Mouse (Mus musculus) myocyte (in vitro differentiated cells): ENCODE measurements around the gene Nid2.

Source experiments
- CEBPB ChIP-seq: IDR thresholded peaks from 2 replicates; pipeline ENCODE4 v1.6.1; 2011; ENCODE audit warnings: mild to moderate bottlenecking, moderate library complexity; ENCODE audit not compliant: poor library complexity, insufficient read depth, severe bottlenecking
- E2F4 ChIP-seq: IDR thresholded peaks from one replicate; pipeline ENCODE4 v1.6.1; 2011; ENCODE audit warnings: mild to moderate bottlenecking, control low read depth, moderate library complexity; ENCODE audit not compliant: insufficient read depth
- MAX ChIP-seq: IDR thresholded peaks from one replicate; pipeline ENCODE4 v1.6.1; 2011; ENCODE audit warnings: low read depth, mild to moderate bottlenecking, control low read depth
- MYOD1 ChIP-seq, 3 experiments: IDR thresholded peaks; one replicate each; pipeline ENCODE4 v1.6.1; 2011; ENCODE audit warnings: control low read depth in 2 of 3, low read depth in 2 of 3, mild to moderate bottlenecking in 2 of 3, moderate library complexity in 1 of 3; ENCODE audit not compliant: insufficient read length in 2 of 3, control insufficient read depth in 1 of 3
- MYOG ChIP-seq, 3 experiments: IDR thresholded peaks; one replicate each; pipeline ENCODE4 v1.6.1; 2011; ENCODE audit warnings: control low read depth in 2 of 3, low read depth in 2 of 3, mild to moderate bottlenecking in 2 of 3; ENCODE audit not compliant: insufficient read length in 2 of 3, control insufficient read depth in 1 of 3, insufficient read depth in 1 of 3
- POLR2A ChIP-seq: IDR thresholded peaks from one replicate; pipeline ENCODE4 v1.6.1; 2011; ENCODE audit warnings: low read depth, mild to moderate bottlenecking, control low read depth, moderate library complexity; ENCODE audit not compliant: insufficient read length
- POLR2AphosphoS2 ChIP-seq: IDR thresholded peaks from one replicate; pipeline ENCODE4 v1.6.1; 2011; ENCODE audit warnings: low read depth, control low read depth; ENCODE audit not compliant: insufficient read length
- REST ChIP-seq: IDR thresholded peaks from one replicate; pipeline ENCODE4 v1.6.1; 2011; ENCODE audit warnings: mild to moderate bottlenecking, control low read depth, moderate library complexity; ENCODE audit not compliant: insufficient read depth, insufficient read length
- SRF ChIP-seq: IDR thresholded peaks from one replicate; pipeline ENCODE4 v1.6.1; 2011; ENCODE audit warnings: low read depth; ENCODE audit not compliant: control insufficient read depth, insufficient read length
- TCF12 ChIP-seq: IDR thresholded peaks from one replicate; pipeline ENCODE4 v1.6.1; 2011; ENCODE audit warnings: mild to moderate bottlenecking, control low read depth; ENCODE audit not compliant: poor library complexity, insufficient read depth, severe bottlenecking
- TCF3 ChIP-seq: IDR thresholded peaks from one replicate; pipeline ENCODE4 v1.6.1; 2011; ENCODE audit warnings: low read depth, control low read depth; ENCODE audit not compliant: insufficient read length
- USF1 ChIP-seq: IDR thresholded peaks from one replicate; pipeline ENCODE4 v1.6.1; 2011; ENCODE audit warnings: low read depth, mild to moderate bottlenecking, control low read depth, moderate library complexity

DNA sequence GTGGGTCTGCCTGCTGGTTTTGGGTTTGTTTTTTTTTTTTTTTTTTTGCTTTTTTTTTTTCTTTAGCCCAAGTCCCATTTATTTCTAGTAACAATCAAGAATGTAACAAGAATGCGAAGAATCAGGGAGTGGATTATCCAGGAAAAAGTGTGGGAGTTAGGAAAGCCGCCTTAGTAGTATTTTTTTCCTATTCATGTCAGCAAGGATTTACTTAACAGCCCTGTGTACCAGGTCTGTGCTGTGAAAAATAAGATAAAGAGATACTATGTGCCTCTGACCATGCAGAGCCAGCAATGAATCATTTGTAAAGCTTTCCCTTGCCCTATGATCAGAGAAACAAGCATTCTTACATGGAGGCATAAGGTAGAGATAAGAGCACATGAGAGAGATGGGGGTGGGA lies 4.8 kb upstream of the Nid2 start:
- TF ChIP-seq POLR2A: no peak
- TF ChIP-seq MAX: no peak
- TF ChIP-seq E2F4: no peak
- TF ChIP-seq USF1: no peak
- TF ChIP-seq MYOG (IDR thresholded peaks at IDR 0.05; ENCODE audit: control insufficient read depth in 1 of 3, insufficient read depth in 1 of 3, insufficient read length in 2 of 3, low read depth in 2 of 3): no peak
- no peak for TF ChIP-seq TCF12
- no peak for TF ChIP-seq TCF3
- no peak for TF ChIP-seq POLR2AphosphoS2
- TF ChIP-seq CEBPB: no peak
- no peak for TF ChIP-seq MYOD1 (IDR thresholded peaks at IDR 0.05; ENCODE audit: control insufficient read depth in 1 of 3, insufficient read length in 2 of 3, low read depth in 2 of 3)
- no peak for TF ChIP-seq SRF
- TF ChIP-seq REST: no peak
